Mouse (Mus musculus): Measurements from ENCODE around the gene Ttc21b.
"Not testable (repeated sequence)": the region's sequence is repeated elsewhere in the genome, so short reads cannot be mapped to it uniquely, and the experiment has no call there.

Gene Ttc21b

GRCm38 (mm10) chr2:66256220-66257131 is at the start of gene Ttc21b:
Gene Ttc21b, minus strand, starts transcription at chr2:66256617.
- DNase-seq (ENCODE audit: low read depth, low spot score) = peak; percentile 91

GRCm38 (mm10) chr2:66272551-66272950 is 16.1 kb upstream of the Ttc21b start:
- no peak for DNase-seq (ENCODE audit: low read depth, low spot score)

GRCm38 (mm10) chr2:66244013-66244412 is 12.4 kb downstream of the Ttc21b start:
- DNase-seq (ENCODE audit: low read depth, low spot score) = no peak

GRCm38 (mm10) chr2:66240334-66240733 is 16.1 kb downstream of the Ttc21b start:
- DNase-seq (ENCODE audit: low read depth, low spot score) = no peak

DNA sequence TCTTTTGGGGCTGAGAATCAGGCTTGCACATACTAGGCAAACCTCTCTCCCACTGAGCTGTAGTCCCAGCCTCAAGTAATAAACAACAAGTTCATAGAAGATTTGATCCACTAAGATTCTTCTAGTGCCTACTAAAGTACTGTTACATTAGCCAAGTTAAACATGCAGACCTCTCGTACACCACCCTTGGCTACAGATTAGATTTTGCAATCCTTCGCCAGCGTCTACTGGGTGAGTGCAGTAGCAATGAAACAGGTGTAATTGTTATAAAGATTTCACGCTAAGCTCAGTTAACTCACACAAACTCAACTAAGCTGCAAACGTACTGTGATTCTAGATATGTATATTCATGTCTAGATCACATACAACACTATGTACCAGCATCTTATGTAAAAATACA is 17.5 kb downstream of the Ttc21b start:
- DNase-seq (ENCODE audit: low read depth, low spot score) = no peak

- DNase-seq (ENCODE audit: low read depth, low spot score) = no peak
Observed at GRCm38 (mm10) chr2:66220954-66221353, 35.5 kb downstream of the Ttc21b start.

DNA sequence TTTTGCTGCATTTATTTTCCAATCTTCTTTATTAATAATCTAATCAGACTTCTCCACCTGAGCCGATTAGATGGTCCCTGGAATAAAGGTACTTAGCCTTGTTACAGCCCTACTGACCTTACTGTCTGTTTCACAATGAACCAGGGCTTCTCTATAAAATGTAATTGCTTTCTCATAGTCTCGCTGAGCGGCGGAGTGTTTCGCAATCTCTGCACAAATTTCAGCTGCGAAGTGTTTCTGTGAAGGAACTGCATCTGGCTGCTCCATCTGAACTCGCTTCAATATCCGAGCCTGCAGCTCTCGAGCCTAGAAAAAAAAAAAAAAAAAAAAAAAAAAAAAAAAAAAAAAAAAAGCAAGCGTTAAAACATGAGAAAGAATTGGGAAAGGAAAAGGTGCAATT is 46.5 kb downstream of the Ttc21b start:
- no peak for DNase-seq (ENCODE audit: low read depth, low spot score)

- no peak for DNase-seq (ENCODE audit: low read depth, low spot score)
Observed at GRCm38 (mm10) chr2:66209353-66209752, 47.1 kb downstream of the Ttc21b start.

GRCm38 (mm10) chr2:66206796-66207195 is 49.6 kb downstream of the Ttc21b start:
- no peak for DNase-seq (ENCODE audit: low read depth, low spot score)

GRCm38 (mm10) chr2:66204218-66204617 is 52.2 kb downstream of the Ttc21b start:
- no peak for DNase-seq (ENCODE audit: low read depth, low spot score)

GRCm38 (mm10) chr2:66200195-66200594 is 56.2 kb downstream of the Ttc21b start:
- DNase-seq (ENCODE audit: low read depth, low spot score) = no peak

GRCm38 (mm10) chr2:66191691-66192100 is 64.7 kb downstream of the Ttc21b start:
- DNase-seq (ENCODE audit: low read depth, low spot score) = no peak

GRCm38 (mm10) chr2:66190157-66190556 is 66.3 kb downstream of the Ttc21b start:
- DNase-seq (ENCODE audit: low read depth, low spot score) = no peak

- DNase-seq (ENCODE audit: low read depth, low spot score) = not testable (repeated sequence)
Observed at GRCm38 (mm10) chr2:66189197-66189596, 67.2 kb downstream of the Ttc21b start.

DNA sequence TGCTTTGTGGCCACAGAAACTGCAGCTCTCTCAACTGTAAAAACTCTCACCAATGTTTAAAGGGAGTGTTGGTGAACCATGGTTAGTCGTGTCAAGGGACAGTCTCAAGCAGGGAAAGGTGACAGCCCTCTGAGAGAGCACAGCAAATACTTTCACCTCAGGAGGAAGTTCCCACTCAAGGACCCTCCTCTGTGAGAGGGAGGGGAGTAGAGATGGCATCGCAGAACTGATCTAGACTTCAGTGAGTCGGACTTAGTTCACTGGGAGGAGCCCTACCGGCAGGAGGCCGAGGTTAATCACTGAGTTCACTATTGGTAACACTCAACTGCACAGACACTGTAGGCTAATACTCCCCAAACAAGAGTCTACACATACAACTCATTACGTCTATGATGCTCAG is 68.9 kb downstream of the Ttc21b start:
- DNase-seq (ENCODE audit: low read depth, low spot score) = no peak

GRCm38 (mm10) chr2:66184431-66185164 is 71.8 kb downstream of the Ttc21b start:
- DNase-seq (ENCODE audit: low read depth, low spot score) = no peak

DNA sequence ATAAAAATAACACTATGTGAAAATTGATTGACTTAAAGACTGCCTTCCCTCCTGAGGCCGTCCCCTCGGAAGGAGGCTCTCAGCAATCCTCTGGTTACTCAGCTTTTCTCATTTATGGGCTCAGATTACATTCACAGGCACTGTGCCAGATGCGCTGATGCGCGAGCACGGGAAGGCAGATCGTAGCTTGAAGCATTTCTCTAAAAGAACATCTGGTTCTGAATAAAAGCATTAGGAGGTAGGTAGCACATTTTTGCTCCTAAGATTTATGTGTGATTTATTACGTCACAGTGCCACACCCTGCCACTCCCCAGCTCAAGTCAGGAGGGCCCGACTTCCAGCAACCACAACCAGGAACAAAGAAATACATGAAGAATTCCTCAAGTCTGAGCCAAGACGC is 76.1 kb downstream of the Ttc21b start:
- peak; percentile 6 for DNase-seq (ENCODE audit: low read depth, low spot score)

GRCm38 (mm10) chr2:66179782-66180181 is 76.6 kb downstream of the Ttc21b start:
- no peak for DNase-seq (ENCODE audit: low read depth, low spot score)

DNA sequence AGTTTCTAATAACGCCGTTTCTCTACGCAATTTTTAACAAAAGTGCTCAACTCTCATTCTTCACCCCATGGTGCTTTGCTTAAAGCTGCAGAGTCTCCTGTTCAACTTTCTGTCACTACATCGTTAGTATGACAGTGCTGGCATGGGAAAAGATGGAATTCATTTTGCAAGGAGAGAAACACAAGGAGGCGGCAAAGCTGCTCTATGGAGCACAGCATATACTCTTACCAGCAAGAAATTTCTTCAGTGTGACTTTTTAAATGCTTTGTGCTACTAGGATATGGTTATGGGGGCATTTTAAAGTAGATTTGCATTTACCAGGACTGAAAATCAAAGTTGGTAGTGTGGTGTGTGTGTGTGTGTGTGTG is 77.6 kb downstream of the Ttc21b start:
- DNase-seq (ENCODE audit: low read depth, low spot score) = no peak

GRCm38 (mm10) chr2:66177886-66178847 is 78.2 kb downstream of the Ttc21b start:
- no peak for DNase-seq (ENCODE audit: low read depth, low spot score)

GRCm38 (mm10) chr2:66177017-66177416 is 79.4 kb downstream of the Ttc21b start:
- DNase-seq (ENCODE audit: low read depth, low spot score) = peak; percentile 17

GRCm38 (mm10) chr2:66173134-66173533 is 83.3 kb downstream of the Ttc21b start:
- DNase-seq (ENCODE audit: low read depth, low spot score) = no peak

Measured in ZHBTc4 (cell line).